Mouse (Mus musculus) stomach, embryonic 16.5 days (tissue): ENCODE measurements around the gene Gjd3. TPM values are rescaled to one million over a fixed set of nuclear protein-coding genes. Genes with fewer than 3 reads are reported as not detected.

Experiments used
- ATAC-seq: fragments of 200-750 bp; cut with Nextera tagmentation; 2 replicates; pipeline ENCODE4 v1.8.0; 2017; ENCODE audit warnings: moderate number of reproducible peaks, moderate TSS enrichment; ENCODE audit not compliant: insufficient read depth, low FRiP score
- H3K27ac ChIP-seq: fragments of 300-500 bp; sonication (generic); 2 replicates; pipeline ENCODE4 v1.5.1; 2014; ENCODE audit warnings: low read length
- H3K27me3 ChIP-seq: fragments of 300-500 bp; sonication (generic); 2 replicates; pipeline ENCODE4 v1.6.1; 2014; ENCODE audit warnings: low read length, control low read depth, mixed read lengths; ENCODE audit not compliant: control insufficient read depth, insufficient read depth
- H3K36me3 ChIP-seq: fragments of 300-500 bp; sonication (generic); 2 replicates; pipeline ENCODE4 v1.6.1; 2014; ENCODE audit warnings: low read length; ENCODE audit not compliant: control insufficient read depth, insufficient read depth
- H3K4me1 ChIP-seq: fragments of 300-500 bp; sonication (generic); 2 replicates; pipeline ENCODE4 v1.6.1; 2014; ENCODE audit warnings: low read length, control low read depth, mixed read lengths; ENCODE audit not compliant: control insufficient read depth, insufficient read depth
- H3K4me2 ChIP-seq: fragments of 300-500 bp; sonication (generic); 2 replicates; pipeline ENCODE4 v1.6.1; 2014; ENCODE audit warnings: low read depth, low read length, mixed read lengths
- H3K4me3 ChIP-seq: fragments of 300-500 bp; sonication (generic); replicated peaks from 2 replicates; pipeline ENCODE4 v1.5.1; 2014; ENCODE audit warnings: mild to moderate bottlenecking, low read length
- H3K9ac ChIP-seq: fragments of 300-500 bp; sonication (generic); 2 replicates; pipeline ENCODE4 v1.6.1; 2014; ENCODE audit warnings: low read length
- H3K9me3 ChIP-seq: fragments of 300-500 bp; sonication (generic); replicated peaks from 2 replicates; pipeline ENCODE4 v1.6.1; 2016; ENCODE audit warnings: low read length, control low read depth; ENCODE audit not compliant: control insufficient read depth
- WGBS: fragments of 180-500 bp; shearing (Covaris S2); extraction: QIAGEN DNeasy Blood & Tissue Kit; methylation state at CpG from one replicate; pipeline ENCODE4 v1.1.7; 2014; 5-methylcytosine and 5-hydroxymethylcytosine counted together
- polyA plus RNA-seq: library from polyadenylated mRNA; unstranded; fragments of >200 nt; fragmentation: Nextera tagmentation; extraction: Ambion mirVana; gene quantifications from 2 replicates; pipeline ENCODE4 v1.2.1, GENCODE M21; 2015

Gene Gjd3
- polyA plus RNA-seq, 1 experiment from 2014 or later, result 0.44 TPM

GRCm38 (mm10) chr11:98952736-98953135 lies 30.1 kb downstream of the Gjd3 start:
- 65% methylated on average over 2 of the region's 2 CpGs for WGBS
- H3K4me2 ChIP-seq, result no peak overlapping the region
- ATAC-seq, result no peak
- H3K4me1 ChIP-seq, result peaks cover 76% of the 10 kb centered on the region
- H3K9ac ChIP-seq, result no peak overlapping the region
- H3K27me3 ChIP-seq, result no peaks in the 10 kb centered on the region
- peak overlapping the region; percentile 54 for H3K27ac ChIP-seq
- H3K4me3 ChIP-seq, result no peak overlapping the region
- no peaks in the 10 kb centered on the region; the same call in 1 of the 2 replicates for H3K36me3 ChIP-seq
- H3K9me3 ChIP-seq, result no peaks in the 10 kb centered on the region

GRCm38 (mm10) chr11:98952111-98952510 lies 30.7 kb downstream of the Gjd3 start:
- Histone ChIP-seq H3K4me1 (peaks cover 82% of the 10 kb centered on the region), H3K27ac (peak overlapping the region; percentile 54; the same call in 1 of the 2 replicates)
- WGBS, result 94% methylated on average over 1 of the region's 1 CpGs

GRCm38 (mm10) chr11:98951026-98951906 lies 31.6 kb downstream of the Gjd3 start:
- peak overlapping the region; percentile 59 for H3K9ac ChIP-seq
- peaks cover 82% of the 10 kb centered on the region for H3K4me1 ChIP-seq
- no peaks in the 10 kb centered on the region for H3K27me3 ChIP-seq
- H3K27ac ChIP-seq, result peak overlapping the region; percentile 91
- peak; percentile 51 for ATAC-seq
- H3K36me3 ChIP-seq, result no peaks in the 10 kb centered on the region; the same call in 1 of the 2 replicates
- WGBS, result 51% methylated on average over 16 of the region's 16 CpGs
- no peaks in the 10 kb centered on the region for H3K9me3 ChIP-seq
- H3K4me2 ChIP-seq, result peak overlapping the region; percentile 27; the same call in 1 of the 2 replicates
- H3K4me3 ChIP-seq, result 0 out of 2 replicates have a peak overlapping the region, but pooled peaks have one; percentile 10

More at GRCm38 (mm10) chr11:98952111-98952510, 30.7 kb downstream of the Gjd3 start:
- no peaks in the 10 kb centered on the region for H3K9me3 ChIP-seq
- no peak overlapping the region for H3K4me3 ChIP-seq
- no peaks in the 10 kb centered on the region for H3K27me3 ChIP-seq
- H3K4me2 ChIP-seq, result no peak overlapping the region
- no peak for ATAC-seq
- H3K36me3 ChIP-seq, result no peaks in the 10 kb centered on the region; the same call in 1 of the 2 replicates
- H3K9ac ChIP-seq, result no peak overlapping the region

DNA sequence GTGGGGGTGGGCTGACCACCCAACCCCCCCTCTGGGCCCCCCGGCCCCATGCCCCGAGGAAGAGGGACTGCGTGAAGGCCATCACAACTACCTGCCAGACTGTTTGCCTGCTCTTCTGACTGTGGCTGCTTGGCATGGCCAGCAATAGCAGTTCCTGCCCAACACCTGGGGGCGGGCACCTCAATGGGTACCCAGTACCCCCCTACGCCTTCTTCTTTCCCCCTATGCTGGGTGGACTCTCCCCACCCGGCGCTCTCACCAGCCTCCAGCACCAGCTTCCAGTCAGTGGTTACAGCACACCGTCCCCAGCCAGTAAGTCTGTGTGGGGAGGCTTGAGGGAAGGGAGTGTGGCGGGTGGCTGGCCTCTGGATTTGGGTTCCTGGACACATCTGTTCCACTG lies 32.3 kb downstream of the Gjd3 start:
- H3K4me1 ChIP-seq, result peaks cover 84% of the 10 kb centered on the region
- 78% methylated on average over 9 of the region's 9 CpGs for WGBS
- no peaks in the 10 kb centered on the region for H3K9me3 ChIP-seq
- H3K4me2 ChIP-seq, result no peak overlapping the region
- no peaks in the 10 kb centered on the region for H3K27me3 ChIP-seq
- H3K27ac ChIP-seq, result peak overlapping the region; percentile 91
- no peak overlapping the region; the same call in 1 of the 2 replicates for H3K9ac ChIP-seq
- no peak for ATAC-seq
- no peaks in the 10 kb centered on the region; the same call in 1 of the 2 replicates for H3K36me3 ChIP-seq
- H3K4me3 ChIP-seq, result no peak overlapping the region

DNA sequence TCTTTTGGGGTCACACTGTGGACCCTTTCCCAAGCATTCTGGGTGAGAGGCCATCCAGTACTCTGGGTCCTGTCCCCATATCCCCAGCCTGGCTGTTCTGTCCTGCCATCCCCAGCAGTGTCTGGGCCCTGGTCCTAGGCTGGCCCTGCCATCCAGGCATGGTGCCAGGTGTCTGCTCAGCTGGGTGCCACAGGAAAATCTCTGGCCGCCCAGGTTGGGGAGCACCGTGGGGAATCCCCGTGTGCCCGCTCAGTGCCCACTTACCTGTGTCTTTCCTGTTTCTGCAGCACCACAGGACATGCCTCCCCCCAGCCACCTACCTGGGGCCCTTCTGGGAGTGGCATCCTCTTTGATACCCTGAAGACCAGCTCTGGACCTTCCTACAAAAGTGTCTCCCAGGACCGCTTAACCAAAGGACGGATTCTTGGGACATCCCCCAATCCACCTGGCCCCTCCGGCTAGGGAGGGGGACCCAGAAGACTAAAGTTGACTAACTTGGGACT lies 32.8 kb downstream of the Gjd3 start:
- Histone ChIP-seq H3K4me1 (peaks cover 84% of the 10 kb centered on the region), H3K9ac (peak overlapping the region; percentile 46; the same call in 1 of the 2 replicates)
- WGBS, result 73% methylated on average over 7 of the region's 7 CpGs

GRCm38 (mm10) chr11:98949242-98949957 lies 33.4 kb downstream of the Gjd3 start:
- H3K4me2 ChIP-seq, result no peak overlapping the region
- H3K9ac ChIP-seq, result peak overlapping the region; percentile 46; the same call in 1 of the 2 replicates
- 58% methylated on average over 12 of the region's 12 CpGs for WGBS
- no peaks in the 10 kb centered on the region; the same call in 1 of the 2 replicates for H3K36me3 ChIP-seq
- no peak overlapping the region for H3K4me3 ChIP-seq
- H3K4me1 ChIP-seq, result peaks cover 84% of the 10 kb centered on the region
- ATAC-seq, result no peak
- H3K27me3 ChIP-seq, result no peaks in the 10 kb centered on the region
- no peaks in the 10 kb centered on the region for H3K9me3 ChIP-seq
- H3K27ac ChIP-seq, result peak overlapping the region; percentile 8

More for the DNA sequence above, 32.8 kb downstream of the Gjd3 start:
- no peak for ATAC-seq
- H3K9me3 ChIP-seq, result no peaks in the 10 kb centered on the region
- no peaks in the 10 kb centered on the region for H3K27me3 ChIP-seq
- H3K36me3 ChIP-seq, result no peaks in the 10 kb centered on the region; the same call in 1 of the 2 replicates
- H3K27ac ChIP-seq, result peak overlapping the region; percentile 91
- no peak overlapping the region for H3K4me3 ChIP-seq
- no peak overlapping the region for H3K4me2 ChIP-seq

DNA sequence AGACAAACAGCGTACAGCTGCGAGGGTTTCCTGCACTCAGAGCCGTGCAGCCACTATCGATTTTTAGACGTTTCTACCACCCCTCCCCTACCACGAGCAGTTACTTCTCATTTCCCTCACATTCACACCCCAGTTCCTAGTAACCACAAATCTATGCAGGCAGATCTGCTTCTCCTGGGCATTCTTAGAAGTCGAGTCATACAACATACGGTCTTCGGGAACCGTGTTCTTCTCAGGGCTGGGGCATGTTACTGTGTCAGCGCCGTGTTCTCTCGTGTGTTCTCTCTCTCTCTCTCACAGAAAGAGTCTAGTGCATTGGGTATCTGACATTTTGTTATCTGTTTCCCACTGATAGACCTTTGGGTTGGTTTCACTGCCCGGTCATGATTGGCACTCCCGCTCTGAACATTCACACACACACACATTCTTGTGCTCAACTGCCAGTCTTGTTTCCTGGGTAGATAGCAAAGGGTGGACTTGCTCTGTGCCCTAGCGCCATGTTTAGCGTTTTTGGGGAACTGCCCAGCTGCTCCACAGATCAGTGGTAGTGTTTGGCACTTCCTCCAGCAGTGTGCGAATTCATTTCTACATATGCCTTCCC lies 34.7 kb downstream of the Gjd3 start:
- Histone ChIP-seq H3K9me3 (no peaks in the 10 kb centered on the region), H3K4me1 (peaks cover 85% of the 10 kb centered on the region), H3K27ac (peak overlapping the region; percentile 77), H3K27me3 (no peaks in the 10 kb centered on the region), H3K4me2 (peak overlapping the region; percentile 0; the same call in 1 of the 2 replicates), H3K9ac (peak overlapping the region; percentile 33; the same call in 1 of the 2 replicates), H3K4me3 (no peak overlapping the region), H3K36me3 (no peaks in the 10 kb centered on the region; the same call in 1 of the 2 replicates)
- WGBS, result 38% methylated on average over 18 of the region's 18 CpGs
- ATAC-seq, result no peak

- peaks cover 90% of the 10 kb centered on the region for H3K4me1 ChIP-seq
- no peaks in the 10 kb centered on the region for H3K9me3 ChIP-seq
- ATAC-seq, result no peak
- H3K4me3 ChIP-seq, result no peak overlapping the region
- H3K9ac ChIP-seq, result peak overlapping the region; percentile 11
- 0 out of 2 replicates have a peak overlapping the region, but pooled peaks have one; percentile 22 for H3K4me2 ChIP-seq
- H3K27ac ChIP-seq, result peak overlapping the region; percentile 40
- H3K27me3 ChIP-seq, result no peaks in the 10 kb centered on the region
- WGBS, result 36% methylated on average over 3 of the region's 3 CpGs
- H3K36me3 ChIP-seq, result no peaks in the 10 kb centered on the region; the same call in 1 of the 2 replicates
Measured at GRCm38 (mm10) chr11:98945605-98945977, 37.2 kb downstream of the Gjd3 start.
